Mouse (Mus musculus): Measurements from ENCODE around the gene Borcs7.

Borcs7 gene

DNA sequence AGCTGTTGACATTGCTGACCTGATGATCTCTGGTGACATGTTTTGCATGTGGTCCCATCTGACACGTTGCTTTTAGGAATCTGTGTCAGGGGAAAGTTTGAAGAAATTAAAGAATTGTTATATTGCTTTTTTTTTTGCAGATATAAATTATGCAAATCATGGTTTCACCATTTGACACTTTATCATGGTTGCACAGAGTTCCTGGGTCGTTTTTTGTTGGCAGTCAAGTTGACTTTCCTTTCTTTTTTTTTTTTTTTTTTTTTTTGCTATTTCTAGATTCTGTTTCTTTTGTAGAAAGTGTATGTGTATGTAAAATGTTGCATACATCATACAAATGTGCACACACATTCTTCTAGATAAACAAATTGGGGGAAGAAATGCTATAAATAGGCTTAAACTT lies 1.4 kb downstream of the Borcs7 start:
- ChIA-PET CTCF (interaction anchor here in 2 of 4 experiments (0.6 to 0.7 kb wide), 4 partner anchors 34 to 168 kb away, joined by 3 to 8 read pairs (median 3); no protein-coding TSS in a partner anchor), POLR2A (interaction anchor here in 3 of 4 experiments (0.6 to 1.8 kb wide), 6 partner anchors 8 to 323 kb away, joined by 3 to 13 read pairs (median 4); partner anchors contain the start of gene Ina (in 1 of the 3))

DNA sequence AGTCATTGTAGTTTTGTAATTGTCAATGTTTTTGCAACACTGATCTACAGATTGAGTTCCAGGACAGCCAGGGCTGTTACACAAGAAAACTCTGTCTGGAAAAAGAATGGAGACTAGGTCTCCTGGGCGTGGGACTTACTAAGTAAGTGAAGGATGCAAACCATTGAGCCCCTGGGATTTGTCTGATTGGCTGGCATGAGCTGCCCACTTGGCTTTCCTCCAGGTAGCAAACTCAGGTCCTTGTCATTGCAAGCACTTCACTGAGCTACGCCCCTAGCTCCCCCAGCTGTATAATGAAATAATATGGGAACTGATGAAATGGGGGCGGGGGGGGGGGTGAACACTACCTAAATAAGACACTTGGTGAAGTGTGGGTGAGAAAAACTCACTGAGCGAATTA lies 3.4 kb downstream of the Borcs7 start:
- CTCF ChIA-PET = interaction anchor here in 2 of 4 experiments (0.6 to 1.2 kb wide), 4 partner anchors 21 to 270 kb away, joined by 3 read pairs; no protein-coding TSS in a partner anchor
- POLR2A ChIA-PET = interaction anchor here (0.6 to 2.0 kb wide), 6 partner anchors 8 to 302 kb away, joined by 3 to 8 read pairs (median 4); no protein-coding TSS in a partner anchor

DNA sequence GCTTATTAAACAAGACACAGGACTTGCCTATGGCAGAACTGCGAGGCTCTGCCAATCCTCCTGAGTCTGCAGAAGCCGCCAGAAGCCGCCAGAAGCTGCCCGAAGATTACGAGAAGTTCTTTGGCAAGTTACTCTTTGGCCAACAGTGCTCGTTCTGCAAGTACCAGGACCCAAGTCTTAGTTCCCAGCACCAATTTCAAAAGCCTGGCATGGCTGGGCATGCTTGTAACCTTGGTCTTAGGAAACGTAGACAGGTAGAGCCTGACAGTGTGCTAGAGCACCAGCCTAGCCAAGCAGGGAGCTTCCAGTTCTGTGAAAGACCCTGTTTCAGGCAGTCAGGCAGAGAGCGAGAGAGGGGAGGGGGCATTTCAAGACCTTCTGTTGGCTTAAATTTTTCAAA lies 6.8 kb downstream of the Borcs7 start:
- CTCF ChIA-PET = no interaction called here
- POLR2A ChIA-PET = interaction anchor here in 1 of 4 experiments (1.0 kb wide), 1 partner anchor 42 kb away, joined by 3 read pairs; no protein-coding TSS in a partner anchor

DNA sequence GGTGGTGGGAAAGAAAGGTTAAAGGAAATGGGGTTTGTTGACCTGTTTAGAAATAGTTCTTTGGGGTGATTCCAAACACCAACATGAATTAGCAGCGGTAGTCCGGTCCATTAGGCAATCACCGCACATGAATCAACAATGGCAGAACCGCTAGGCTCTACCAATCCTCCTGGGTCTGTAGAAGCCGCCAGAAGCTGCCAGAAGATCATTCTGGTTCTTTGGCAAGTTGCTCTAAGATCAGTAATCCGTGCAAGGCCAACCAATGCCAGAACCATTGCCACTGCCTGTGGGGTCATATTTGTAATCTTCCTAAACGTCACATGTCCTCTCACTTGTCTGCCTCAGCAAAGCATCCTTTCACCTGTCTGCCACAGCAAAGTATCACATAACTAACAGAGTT lies 7.2 kb downstream of the Borcs7 start:
- CTCF ChIA-PET = no interaction called here
- POLR2A ChIA-PET = interaction anchor here in 2 of 4 experiments (1.0 to 2.7 kb wide), 2 partner anchors 11 to 43 kb away, joined by 3 to 14 read pairs; partner anchors contain the start of gene As3mt (in 1 of the 2)

DNA sequence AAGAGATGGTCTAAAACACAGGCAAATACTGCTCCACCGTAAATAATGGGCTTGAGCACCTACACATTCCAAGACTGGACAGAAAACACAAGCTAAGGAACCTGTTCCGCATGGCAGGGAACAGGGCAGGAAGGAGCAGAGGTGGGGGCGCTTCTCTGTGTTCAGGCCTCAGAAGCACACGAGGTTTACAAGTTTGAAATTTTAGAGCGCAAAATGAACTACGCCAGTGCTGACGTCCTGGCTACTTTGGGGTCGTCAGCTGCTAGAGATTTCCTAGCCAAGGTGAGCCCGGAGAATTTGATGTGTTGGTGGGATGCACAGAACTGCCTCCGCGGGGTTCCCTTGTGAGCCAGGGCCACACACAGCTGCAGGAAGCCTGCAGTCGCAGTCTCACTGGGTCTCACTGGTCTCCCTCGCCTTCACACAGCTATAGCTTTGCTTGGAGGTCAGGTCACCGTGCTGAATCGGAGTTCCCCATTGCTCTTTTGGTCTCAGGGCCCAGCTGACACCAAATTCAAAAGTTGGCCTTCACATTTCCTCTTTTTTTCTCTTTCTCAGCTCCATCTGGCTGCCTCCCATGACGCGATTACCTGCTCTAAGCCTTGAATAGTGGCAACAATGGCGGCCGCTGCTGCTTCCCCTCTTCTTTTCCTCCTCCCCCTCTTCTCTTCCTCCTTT lies 8.3 kb downstream of the Borcs7 start:
- ChIA-PET POLR2A (interaction anchor here (0.5 to 2.7 kb wide), 13 partner anchors 8 to 652 kb away, joined by 3 to 14 read pairs (median 4); partner anchors contain the start of genes As3mt (in 2 of the 4) and Borcs7 (in 2 of the 4)), CTCF (interaction anchor here in 3 of 4 experiments (0.6 to 1.6 kb wide), 6 partner anchors 8 to 425 kb away, joined by 3 to 8 read pairs (median 4); partner anchors contain the start of gene Borcs7 (in 1 of the 3))

DNA sequence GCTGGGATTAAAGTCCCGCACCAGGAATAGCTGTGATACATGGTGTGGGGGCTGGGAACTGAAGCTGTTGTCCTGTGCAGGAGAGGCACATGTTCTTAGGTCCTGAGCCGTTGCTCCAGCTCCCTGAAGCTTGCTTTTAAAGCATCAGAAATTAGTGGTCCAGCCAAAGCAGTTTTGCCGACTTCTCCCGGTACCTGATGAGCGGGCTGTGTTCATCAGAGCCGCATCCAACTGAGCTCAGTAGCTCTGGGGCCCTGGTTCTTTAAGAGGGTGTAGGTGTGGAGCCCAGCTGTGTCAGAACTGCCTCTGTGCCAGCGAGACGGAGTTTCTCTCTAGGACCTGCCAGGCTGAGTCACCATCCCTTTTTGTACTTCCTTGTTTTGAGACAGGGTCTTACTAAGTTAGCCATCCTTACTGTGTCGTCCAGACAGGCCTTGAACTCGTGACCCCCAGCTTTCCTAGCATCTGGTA lies 9.3 kb downstream of the Borcs7 start:
- ChIA-PET POLR2A (interaction anchor here (0.6 to 2.7 kb wide), 15 partner anchors 9 to 653 kb away, joined by 3 to 14 read pairs (median 4); partner anchors contain the start of genes Borcs7 (in 4 of the 4) and As3mt (in 1 of the 4)), CTCF (interaction anchor here in 3 of 4 experiments (0.6 to 1.6 kb wide), 7 partner anchors 45 to 424 kb away, joined by 3 to 8 read pairs (median 5); no protein-coding TSS in a partner anchor)

DNA sequence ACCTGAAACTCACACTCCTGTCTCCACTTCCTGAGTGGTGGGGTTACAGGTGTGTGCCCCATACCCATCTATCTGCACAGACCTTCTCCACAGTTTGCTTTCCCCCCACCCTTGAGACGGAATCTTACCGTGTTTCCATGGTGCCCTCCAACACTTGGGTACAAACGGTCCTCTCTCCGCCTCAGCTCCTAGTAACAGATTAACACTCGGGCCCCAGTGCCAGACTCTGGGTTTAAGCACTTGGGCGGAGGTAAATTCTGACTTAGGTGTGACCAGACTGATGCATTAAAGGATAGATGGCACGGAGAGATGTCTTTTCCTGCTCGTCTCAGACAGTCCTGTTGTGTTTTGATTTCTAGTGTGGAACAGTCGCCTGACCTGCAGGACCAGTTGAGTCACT lies 11.4 kb downstream of the Borcs7 start:
- POLR2A ChIA-PET = interaction anchor here (0.6 to 1.3 kb wide), 5 partner anchors 9 to 280 kb away, joined by 3 to 6 read pairs (median 3); no protein-coding TSS in a partner anchor

DNA sequence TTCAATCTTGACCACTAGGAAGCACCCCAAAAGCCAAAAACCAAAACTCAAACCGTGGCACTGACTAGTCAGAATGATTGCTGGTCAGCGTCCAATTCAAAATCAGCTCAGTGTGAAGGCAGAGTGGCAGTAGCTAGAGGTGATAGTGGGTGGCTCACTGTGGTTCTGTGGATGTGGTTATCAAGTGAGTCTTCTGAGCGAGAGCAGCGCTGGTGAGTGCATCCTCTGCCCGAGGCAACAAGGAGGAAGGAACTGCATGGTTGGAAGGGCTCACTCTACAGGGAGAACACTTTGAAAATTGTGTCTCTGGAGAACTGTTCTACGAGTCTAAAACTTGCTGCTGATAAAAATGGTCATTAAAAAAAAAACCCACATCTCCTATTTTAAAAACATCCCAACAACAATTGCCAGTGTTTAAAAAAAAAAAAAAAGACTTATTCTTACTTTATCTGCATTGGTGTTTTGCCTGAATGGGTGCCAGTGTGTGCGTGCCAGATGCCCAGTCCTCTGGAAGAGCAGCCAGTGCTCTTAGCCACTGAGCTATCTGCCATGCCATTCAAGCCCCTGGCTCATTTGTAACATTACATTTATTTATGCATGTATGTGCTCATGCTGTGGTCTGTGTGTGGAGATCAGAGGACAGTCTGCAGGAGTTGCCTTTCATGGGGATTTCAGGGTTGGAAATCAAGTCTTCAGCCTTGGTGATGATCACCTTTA lies 16.2 kb downstream of the Borcs7 start:
- CTCF ChIA-PET = interaction anchor here (0.5 to 1.5 kb wide), 6 partner anchors 20 to 164 kb away, joined by 3 to 4 read pairs (median 3); partner anchors contain the start of gene Cnnm2 (in 1 of the 4)
- POLR2A ChIA-PET = interaction anchor here in 3 of 4 experiments (0.6 to 2.5 kb wide), 11 partner anchors 8 to 624 kb away, joined by 3 to 10 read pairs (median 3); partner anchors contain the start of genes Borcs7 (in 2 of the 3), Cnnm2 (in 1 of the 3) and Taf5 (in 1 of the 3)

More for the DNA sequence above, 11.4 kb downstream of the Borcs7 start:
- CTCF ChIA-PET = interaction anchor here in 3 of 4 experiments (0.6 to 0.7 kb wide), 3 partner anchors 290 to 645 kb away, joined by 3 to 4 read pairs (median 3); no protein-coding TSS in a partner anchor

DNA sequence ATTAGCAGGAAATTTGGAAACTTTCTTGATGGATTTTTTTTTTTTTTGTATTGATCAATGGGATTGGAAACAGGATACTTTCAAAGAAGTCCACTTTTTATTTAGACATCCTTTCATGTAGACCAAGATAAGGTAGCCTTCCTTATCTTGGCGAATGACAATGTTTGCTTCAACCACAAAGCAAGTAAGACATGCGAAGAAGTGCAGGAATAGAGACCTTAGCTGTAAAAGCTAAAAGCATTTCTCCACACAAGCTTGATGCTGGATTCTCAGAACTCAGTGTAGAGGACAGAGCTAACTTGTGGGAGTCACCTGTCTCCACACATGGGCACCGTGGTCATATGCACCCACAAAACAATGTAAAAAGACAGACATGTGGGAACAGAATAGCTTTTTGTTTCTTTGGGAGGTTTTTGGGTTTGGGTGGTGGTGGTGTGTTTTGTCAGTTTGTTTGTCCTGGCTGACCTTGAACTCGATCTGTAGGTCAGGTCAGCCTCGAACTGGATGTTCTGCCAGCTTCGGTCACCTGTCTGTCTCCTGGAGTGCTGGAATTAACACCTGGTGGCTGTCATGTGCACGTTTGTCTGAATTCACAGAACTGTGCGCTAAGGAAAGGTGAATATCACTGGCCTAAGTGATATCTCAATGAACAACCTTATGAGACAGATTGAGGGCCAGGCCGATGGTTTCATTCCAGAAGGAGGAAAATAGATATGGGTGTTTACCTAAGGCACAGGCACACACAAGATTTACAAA lies 17.0 kb downstream of the Borcs7 start:
- CTCF ChIA-PET = interaction anchor here (0.5 to 1.5 kb wide), 4 partner anchors 19 to 99 kb away, joined by 3 to 7 read pairs (median 3); partner anchors contain the start of gene Cnnm2 (in 1 of the 4)
- POLR2A ChIA-PET = interaction anchor here in 3 of 4 experiments (0.6 to 2.6 kb wide), 20 partner anchors 8 to 625 kb away, joined by 3 to 14 read pairs (median 4); partner anchors contain the start of genes Borcs7 (in 2 of the 3), Arl3 (in 1 of the 3), Cnnm2 (in 1 of the 3) and Sfxn2 (in 1 of the 3)

DNA sequence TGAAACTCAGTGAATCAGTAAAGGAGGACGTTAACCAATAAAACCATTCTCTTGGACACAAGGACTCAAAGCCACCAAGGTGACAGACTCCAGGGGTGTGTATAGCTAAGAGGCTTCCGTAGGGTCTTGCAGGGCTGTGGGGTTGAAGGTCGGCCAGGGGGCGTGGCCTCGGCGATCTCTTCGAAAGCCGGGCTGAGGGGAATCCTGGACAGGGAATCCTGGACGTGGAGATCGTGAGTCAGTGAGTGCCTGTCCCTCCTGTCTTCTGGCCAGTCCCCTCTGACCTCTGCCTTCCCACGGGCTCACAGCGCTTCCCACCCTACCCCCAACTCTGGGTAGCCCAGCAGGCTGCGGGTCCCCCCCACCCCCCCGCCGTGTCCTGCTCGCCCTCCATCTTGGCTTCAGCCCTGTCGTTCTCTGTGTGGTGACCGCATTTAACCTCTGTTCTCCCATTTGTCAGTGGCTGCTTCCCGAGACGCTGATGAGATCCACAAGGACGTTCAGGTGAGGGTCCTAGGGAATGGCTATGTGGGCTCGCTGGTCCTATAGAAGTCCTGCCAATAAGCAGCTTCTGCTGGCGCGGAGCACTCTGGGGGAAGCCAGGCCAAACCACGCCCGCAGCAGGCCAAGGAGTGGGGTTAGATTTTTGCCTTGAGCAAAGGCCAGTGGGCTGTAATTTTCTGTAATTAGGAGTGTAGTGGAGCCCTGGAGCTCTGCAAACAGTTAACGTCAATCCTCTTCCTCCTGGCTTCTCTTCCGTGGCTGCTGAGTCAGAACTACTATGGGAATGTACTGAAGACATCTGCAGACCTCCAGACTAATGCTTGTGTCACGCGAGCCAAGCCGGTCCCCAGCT lies 17.8 kb downstream of the Borcs7 start, which contains the start of gene As3mt:
Gene As3mt, plus strand, starts transcription at position 163 of the 856 bp plus-strand sequence.
- ChIA-PET POLR2A (interaction anchor here in 3 of 4 experiments (0.6 to 2.6 kb wide), 21 partner anchors 8 to 360 kb away, joined by 3 to 14 read pairs (median 4); partner anchors contain the start of genes Borcs7 (in 2 of the 3), Arl3 (in 1 of the 3), Cnnm2 (in 1 of the 3) and Sfxn2 (in 1 of the 3)), CTCF (interaction anchor here in 3 of 4 experiments (0.6 to 1.5 kb wide), 4 partner anchors 37 to 180 kb away, joined by 3 to 7 read pairs (median 3); no protein-coding TSS in a partner anchor)

DNA sequence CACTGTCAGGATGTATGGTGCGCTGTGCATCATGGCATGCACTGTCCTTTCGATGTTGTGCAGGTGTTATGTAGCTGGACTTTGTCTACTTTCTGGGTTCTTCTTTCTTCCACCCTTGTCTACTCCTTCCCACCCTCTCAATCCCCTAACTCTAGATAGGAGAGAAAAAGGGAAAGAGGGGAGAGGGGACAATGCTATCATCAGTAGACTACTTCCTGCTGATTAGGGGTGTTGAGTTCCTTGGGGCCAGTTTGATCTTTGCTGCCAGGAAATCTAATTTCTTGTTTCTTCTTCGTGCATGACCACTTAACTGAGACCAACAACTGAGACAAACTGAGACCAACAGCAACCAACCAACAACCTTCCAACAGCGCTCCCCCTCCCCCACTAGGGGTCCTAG lies 20.9 kb downstream of the Borcs7 start:
- ChIA-PET CTCF (no interaction called here), POLR2A (interaction anchor here in 3 of 4 experiments (0.6 to 1.3 kb wide), 5 partner anchors 12 to 200 kb away, joined by 3 to 4 read pairs (median 3); partner anchors contain the start of gene Cnnm2 (in 1 of the 3))

DNA sequence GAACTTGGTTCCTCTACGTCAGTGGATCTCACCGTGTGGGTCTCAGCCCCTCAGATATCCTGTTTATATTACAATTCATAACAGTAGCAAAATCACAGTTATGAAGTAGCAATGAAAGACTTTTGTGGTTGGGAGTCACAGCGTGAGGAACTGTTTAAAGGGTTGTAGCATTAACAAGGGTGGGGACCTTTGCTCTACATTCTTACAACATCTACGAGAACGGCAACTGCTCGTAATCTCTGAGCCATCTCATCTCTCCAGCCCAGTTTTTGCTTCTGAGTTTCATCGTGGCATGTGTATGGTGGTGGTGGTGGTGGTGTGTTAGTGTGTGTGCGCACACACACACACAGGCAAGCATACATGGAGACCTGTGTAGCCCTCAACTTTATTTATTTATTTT lies 24.5 kb downstream of the Borcs7 start:
- POLR2A ChIA-PET = no interaction called here

DNA sequence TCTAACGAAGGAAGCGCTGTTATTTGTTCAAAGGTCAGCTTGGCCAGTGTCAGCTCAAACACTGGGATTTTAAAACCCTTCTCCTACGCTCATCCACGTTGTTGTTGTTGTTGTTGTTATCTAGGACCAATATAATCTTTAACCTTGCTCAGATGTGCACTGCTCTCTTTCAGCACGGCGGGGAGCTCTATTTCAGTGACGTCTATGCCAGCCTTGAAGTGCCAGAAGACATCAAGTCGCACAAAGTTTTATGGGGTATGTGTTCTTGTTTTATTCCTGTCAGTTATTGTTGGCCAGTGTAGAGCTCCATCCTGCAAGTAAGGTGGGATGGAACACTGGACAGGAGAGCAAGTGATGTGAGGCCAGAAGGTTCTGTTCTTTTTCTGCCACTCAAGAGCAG lies 25.3 kb downstream of the Borcs7 start:
- ChIA-PET POLR2A (interaction anchor here in 2 of 4 experiments (0.5 to 1.7 kb wide), 3 partner anchors 11 to 735 kb away, joined by 3 to 5 read pairs (median 3); no protein-coding TSS in a partner anchor), CTCF (interaction anchor here in 1 of 4 experiments (0.7 kb wide), 1 partner anchor 59 kb away, joined by 6 read pairs; no protein-coding TSS in a partner anchor)

More for the DNA sequence above, 24.5 kb downstream of the Borcs7 start:
- CTCF ChIA-PET = interaction anchor here in 1 of 4 experiments (0.7 kb wide), 1 partner anchor 58 kb away, joined by 6 read pairs; no protein-coding TSS in a partner anchor

DNA sequence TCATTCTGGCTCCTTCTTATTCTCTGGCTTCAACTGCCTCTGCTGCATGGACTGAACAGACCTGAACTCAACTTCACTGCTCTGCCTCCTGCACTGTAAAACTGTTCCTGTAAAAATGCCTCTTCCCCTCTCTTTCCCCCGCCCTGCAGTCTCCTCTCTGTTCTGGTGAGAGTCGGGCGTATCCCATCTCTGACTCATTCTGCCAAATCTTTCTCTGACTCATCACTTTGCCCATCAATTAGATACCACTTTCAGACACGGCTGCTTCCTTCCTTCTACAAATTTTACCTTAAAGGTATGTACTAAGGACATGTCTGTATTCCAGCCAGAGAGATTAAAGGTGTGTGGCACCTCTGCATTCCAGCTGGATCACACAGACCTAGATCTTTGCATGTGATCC lies 28.4 kb downstream of the Borcs7 start:
- POLR2A ChIA-PET = no interaction called here
- CTCF ChIA-PET = no interaction called here

DNA sequence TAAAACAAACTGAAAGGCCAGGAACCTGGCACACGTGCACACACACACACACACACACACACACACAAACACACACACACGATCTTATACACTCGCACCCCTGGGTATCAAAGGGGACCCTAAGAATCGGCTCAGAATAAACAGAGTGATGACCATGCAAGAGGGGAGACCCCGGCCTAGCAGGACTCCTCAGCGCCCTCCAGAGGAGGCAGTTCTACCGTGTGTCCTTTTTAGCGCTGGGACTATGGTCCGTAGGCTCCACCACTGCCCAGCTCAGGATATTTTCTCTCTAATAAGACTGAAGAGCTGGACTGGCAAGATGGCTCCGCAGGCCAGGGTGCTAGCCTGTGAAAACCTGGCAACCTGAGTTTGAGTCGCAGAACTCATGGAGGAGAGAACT lies 34.7 kb downstream of the Borcs7 start:
- CTCF ChIA-PET = interaction anchor here in 3 of 4 experiments (0.5 to 1.2 kb wide), 7 partner anchors 11 to 266 kb away, joined by 3 to 5 read pairs (median 3); no protein-coding TSS in a partner anchor
- POLR2A ChIA-PET = interaction anchor here in 1 of 4 experiments (0.6 to 1.1 kb wide), 2 partner anchors 17 to 481 kb away, joined by 4 to 8 read pairs; partner anchors contain the start of gene As3mt

DNA sequence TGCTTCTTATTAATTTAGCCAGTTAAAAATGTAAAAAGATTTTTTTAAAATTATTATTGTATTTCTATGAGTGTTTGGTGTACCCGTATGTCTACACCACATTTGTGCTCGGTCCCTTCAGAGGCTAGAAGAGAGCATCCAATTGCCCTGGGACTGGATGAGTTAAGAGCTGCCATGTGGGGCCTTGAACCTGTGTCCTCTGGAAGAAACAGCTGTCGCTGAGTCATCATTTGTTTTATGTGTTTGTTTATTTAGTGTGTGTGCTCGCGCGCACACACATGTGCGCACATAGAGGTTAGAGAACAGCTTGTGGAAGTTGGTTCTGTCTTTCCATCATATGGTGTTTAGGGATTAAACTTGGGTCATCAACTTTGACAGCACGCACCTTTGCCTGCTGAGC lies 36.4 kb downstream of the Borcs7 start:
- POLR2A ChIA-PET = interaction anchor here in 3 of 4 experiments (0.6 to 2.2 kb wide), 7 partner anchors 11 to 155 kb away, joined by 3 to 5 read pairs (median 4); partner anchors contain the start of genes As3mt (in 2 of the 3), Borcs7 (in 1 of the 3) and Cnnm2 (in 1 of the 3)

More for the DNA sequence above, 36.4 kb downstream of the Borcs7 start:
- CTCF ChIA-PET = interaction anchor here in 2 of 4 experiments (1.1 to 1.9 kb wide), 3 partner anchors 55 to 138 kb away, joined by 3 to 6 read pairs (median 4); no protein-coding TSS in a partner anchor
